Mouse (Mus musculus) ES-Bruce4 (cell line): ENCODE results near the gene Dclre1b.

Source experiments
- CTCF ChIP-seq: IDR thresholded peaks from one replicate; pipeline ENCODE4 v1.8.1; 2011; ENCODE audit warnings: low read depth, low read length
- EP300 ChIP-seq: IDR thresholded peaks from 2 replicates; pipeline ENCODE4 v1.6.1; 2011; ENCODE audit warnings: low read depth, low read length; ENCODE audit not compliant: insufficient read depth
- POLR2A ChIP-seq: IDR thresholded peaks from one replicate; pipeline ENCODE4 v1.8.1; 2011; ENCODE audit warnings: low read length; ENCODE audit not compliant: insufficient read depth

DNA sequence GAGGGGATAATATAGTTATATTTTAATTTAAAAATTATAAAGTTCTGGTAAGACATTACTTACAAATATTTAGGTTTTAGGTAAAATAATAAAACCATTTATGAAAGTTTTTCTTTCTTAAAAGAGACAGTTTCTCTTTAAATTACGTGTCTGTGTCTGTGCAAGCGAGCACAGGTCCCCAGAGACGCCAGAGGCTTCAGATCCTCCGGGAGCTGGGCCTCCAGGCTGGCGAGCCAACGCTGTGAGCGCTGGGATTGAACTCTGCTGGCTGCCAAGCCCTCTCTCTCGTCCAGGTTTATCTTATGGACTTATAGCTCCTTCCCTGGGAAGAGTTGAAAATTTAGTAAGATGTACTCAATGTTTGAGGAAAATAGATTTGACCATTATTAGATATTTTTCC lies 44.6 kb upstream of the Dclre1b start:
- TF ChIP-seq EP300 (no peak), POLR2A (no peak), CTCF (no peak)
